Mouse (Mus musculus) lung, embryonic 14.5 days (tissue): ENCODE data around the gene Xlr. TPM values are rescaled to one million over a fixed set of nuclear protein-coding genes. Genes with fewer than 3 reads are reported as not detected.
A peak's percentile ranks its signal among the peaks of the same experiment; 100 is the strongest.
"Not testable (repeated sequence)": the region's sequence is repeated elsewhere in the genome, so short reads cannot be mapped to it uniquely, and the experiment has no call there.

Source experiments
- ATAC-seq: fragments of 200-750 bp; cut with Nextera tagmentation; 2 replicates; pipeline ENCODE4 v1.8.0; 2017; ENCODE audit warnings: mild to moderate bottlenecking, moderate TSS enrichment, moderate library complexity; ENCODE audit not compliant: insufficient read depth
- DNase-seq: peaks from one replicate; pipeline ENCODE4 v3.0.0-alpha.2; 2015
- H3K27ac ChIP-seq: fragments of 300-500 bp; sonication (generic); 2 replicates; pipeline ENCODE4 v1.5.1; 2014; ENCODE audit warnings: low read depth, mild to moderate bottlenecking, moderate library complexity
- H3K27me3 ChIP-seq: fragments of 300-500 bp; sonication (generic); 2 replicates; pipeline ENCODE4 v1.6.1; 2014; ENCODE audit warnings: low read length, control low read depth; ENCODE audit not compliant: insufficient read depth
- H3K36me3 ChIP-seq: fragments of 300-500 bp; sonication (generic); 2 replicates; pipeline ENCODE4 v1.6.1; 2014; ENCODE audit warnings: control low read depth; ENCODE audit not compliant: insufficient read depth
- H3K4me1 ChIP-seq: fragments of 300-500 bp; sonication (generic); 2 replicates; pipeline ENCODE4 v1.6.1; 2014; ENCODE audit warnings: antibody characterized with exemption, control low read depth; ENCODE audit not compliant: insufficient read depth
- H3K4me2 ChIP-seq: fragments of 300-500 bp; sonication (generic); 2 replicates; pipeline ENCODE4 v1.6.1; 2014; ENCODE audit warnings: mild to moderate bottlenecking
- H3K4me3 ChIP-seq: fragments of 300-500 bp; sonication (generic); 2 replicates; pipeline ENCODE4 v1.5.1; 2014; ENCODE audit warnings: low read depth, low read length
- H3K9ac ChIP-seq: fragments of 300-500 bp; sonication (generic); 2 replicates; pipeline ENCODE4 v1.6.1; 2014
- H3K9me3 ChIP-seq: fragments of 300-500 bp; sonication (generic); 2 replicates; pipeline ENCODE4 v1.6.1; 2016; ENCODE audit warnings: low read depth, low read length, control low read depth
- CTCF ChIP-seq: IDR thresholded peaks from 2 replicates; pipeline ENCODE4 v1.5.1; 2016; ENCODE audit warnings: antibody characterized with exemption, low read depth
- WGBS: fragments of 180-500 bp; shearing (Covaris S2); extraction: QIAGEN DNeasy Blood & Tissue Kit; methylation state at CpG from one replicate; pipeline ENCODE4 v1.1.7; 2014; 5-methylcytosine and 5-hydroxymethylcytosine counted together
- polyA plus RNA-seq: library from polyadenylated mRNA; unstranded; fragments of >200 nt; fragmentation: Nextera tagmentation; extraction: Ambion mirVana; gene quantifications from 2 replicates; pipeline ENCODE4 v1.2.1, GENCODE M21; 2014

Xlr gene
- polyA plus RNA-seq, result 0.87 and 1.3 TPM in 2 replicates

- 66% methylated on average over 11 of the region's 11 CpGs for WGBS
- DNase-seq, H3K4me1 ChIP-seq, H3K27me3 ChIP-seq, H3K4me2 ChIP-seq, H3K36me3 ChIP-seq, H3K9ac ChIP-seq, H3K4me3 ChIP-seq, ATAC-seq, H3K27ac ChIP-seq, H3K9me3 ChIP-seq: not testable (repeated sequence)
Observed at GRCm38 (mm10) chrX:53797519-53797918, at the start of gene Xlr. Gene Xlr, minus strand, starts transcription at chrX:53797706.

GRCm38 (mm10) chrX:53799074-53799473, 1.6 kb upstream of the Xlr start:
- WGBS, result 40% methylated on average over 3 of the region's 3 CpGs
- Histone ChIP-seq H3K27ac (no peak overlapping the region), H3K4me2 (no peak overlapping the region), H3K36me3 (no peaks in the 10 kb centered on the region), H3K9ac (no peak overlapping the region), H3K9me3 (no peaks in the 10 kb centered on the region), H3K4me3 (no peak overlapping the region), H3K27me3 (no peaks in the 10 kb centered on the region), H3K4me1 (no peaks in the 10 kb centered on the region)
- ATAC-seq (no peak), DNase-seq (peak; percentile 54)
- 0 out of 2 replicates have a peak, but pooled peaks have one; percentile 20 for TF ChIP-seq CTCF

DNA sequence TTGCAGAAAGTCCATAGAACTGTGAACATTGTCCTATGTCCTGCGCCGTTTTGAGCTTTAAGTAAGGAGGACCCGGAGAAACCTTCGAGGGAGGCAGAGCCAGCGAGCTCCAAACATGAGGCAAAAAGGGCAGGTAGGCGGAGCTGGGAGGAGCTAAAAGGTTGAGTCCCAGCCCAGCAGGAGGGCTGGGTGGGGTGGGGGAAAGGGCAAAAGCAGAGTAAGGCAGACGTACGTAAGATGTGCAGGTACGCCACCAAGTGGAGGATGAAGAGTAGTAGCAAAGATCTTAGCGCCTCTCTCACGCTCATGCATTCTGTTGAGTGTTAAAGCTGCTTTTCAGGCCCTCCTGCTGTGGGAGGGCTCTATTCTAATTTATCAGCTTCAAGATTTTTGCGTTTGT, 21.2 kb downstream of the Xlr start, which contains the start of gene Zfp36l3:
Gene Zfp36l3 (minus strand): TSS at position 119 of the 400 bp plus-strand sequence.
- no peak within 1 kb of the TSS for H3K9ac ChIP-seq
- WGBS, result 88% methylated on average over 12 of the region's 12 CpGs
- no peaks in the 10 kb centered on the region for H3K27me3 ChIP-seq
- H3K4me2 ChIP-seq, result no peak within 1 kb of the TSS
- no peaks in the 10 kb centered on the region for H3K9me3 ChIP-seq
- ATAC-seq (no peak), DNase-seq (no peak)
- no peak for TF ChIP-seq CTCF
- no peaks in the 10 kb centered on the region for H3K36me3 ChIP-seq
- no peak within 1 kb of the TSS for H3K4me3 ChIP-seq
- H3K27ac ChIP-seq, result no peak within 1 kb of the TSS
- no peaks in the 10 kb centered on the region for H3K4me1 ChIP-seq

GRCm38 (mm10) chrX:53757736-53758135, 39.8 kb downstream of the Xlr start, which contains the start of gene 1700013H16Rik:
Gene 1700013H16Rik, minus strand, starts transcription at chrX:53757831.
- no peak within 1 kb of the TSS for H3K27ac ChIP-seq
- H3K4me2 ChIP-seq, result no peak within 1 kb of the TSS
- no peak within 1 kb of the TSS for H3K4me3 ChIP-seq
- H3K9me3 ChIP-seq, result no peaks in the 10 kb centered on the region
- no peak for TF ChIP-seq CTCF
- ATAC-seq (no peak), DNase-seq (no peak)
- 93% methylated on average over 16 of the region's 16 CpGs for WGBS
- no peaks in the 10 kb centered on the region for H3K27me3 ChIP-seq
- H3K9ac ChIP-seq, result no peak within 1 kb of the TSS
- H3K36me3 ChIP-seq, result no peaks in the 10 kb centered on the region
- no peaks in the 10 kb centered on the region for H3K4me1 ChIP-seq

DNA sequence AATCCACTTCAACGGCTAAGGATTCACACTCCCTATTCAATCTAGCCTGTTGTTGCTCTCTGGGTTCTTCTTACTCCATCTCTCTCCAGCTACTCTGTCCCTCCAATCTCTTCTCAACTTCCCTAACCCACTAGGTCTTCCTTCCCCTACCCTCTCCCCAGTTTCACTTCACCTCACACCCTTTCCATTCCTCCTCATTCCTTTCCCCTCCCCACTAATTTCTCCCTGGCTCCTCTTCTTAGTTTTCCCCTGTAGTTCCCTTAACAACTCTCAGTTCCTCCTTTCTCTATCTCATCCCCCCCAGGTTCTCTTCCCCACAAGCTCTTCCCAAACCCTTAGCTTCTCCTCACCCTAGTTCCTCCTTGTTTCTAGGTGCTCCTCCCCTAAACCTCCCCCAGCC, 44.7 kb downstream of the Xlr start:
- DNase-seq, result no peak
- no peaks in the 10 kb centered on the region for H3K36me3 ChIP-seq
- no peaks in the 10 kb centered on the region for H3K9me3 ChIP-seq
- no peak for ATAC-seq
- no peak overlapping the region for H3K27ac ChIP-seq
- H3K4me3 ChIP-seq, result no peak overlapping the region
- no peaks in the 10 kb centered on the region for H3K27me3 ChIP-seq
- H3K4me2 ChIP-seq, result no peak overlapping the region
- no peak overlapping the region for H3K9ac ChIP-seq
- TF ChIP-seq CTCF, result no peak
- no peaks in the 10 kb centered on the region for H3K4me1 ChIP-seq
- 84% methylated on average over 1 of the region's 1 CpGs for WGBS

GRCm38 (mm10) chrX:53728967-53729366, 68.5 kb downstream of the Xlr start:
- H3K4me2 ChIP-seq, result no peak overlapping the region
- no peak for ATAC-seq
- no peaks in the 10 kb centered on the region for H3K36me3 ChIP-seq
- H3K4me3 ChIP-seq, result no peak overlapping the region
- TF ChIP-seq CTCF, result no peak
- WGBS, result 74% methylated on average over 2 of the region's 2 CpGs
- no peaks in the 10 kb centered on the region for H3K9me3 ChIP-seq
- H3K27ac ChIP-seq, result no peak overlapping the region
- no peak overlapping the region for H3K9ac ChIP-seq
- DNase-seq, result no peak
- no peaks in the 10 kb centered on the region for H3K27me3 ChIP-seq
- no peaks in the 10 kb centered on the region for H3K4me1 ChIP-seq

Other genes starting within 250 kb of the Xlr start
- gene Rtl8c, start 189.7 kb downstream of the Xlr start, polyA plus RNA-seq, result 29.7 and 30.8 TPM in 2 replicates
- gene Gm14597, start 188.7 kb downstream of the Xlr start, polyA plus RNA-seq, result not detected in 2 replicates
- 79.7 and 79.9 TPM in 2 replicates for gene Rtl8a, start 154.0 kb downstream of the Xlr start, polyA plus RNA-seq
- 65.6 and 72.5 TPM in 2 replicates for gene Rtl8b, start 127.3 kb downstream of the Xlr start, polyA plus RNA-seq
- 0.25 TPM in 1 of 2 replicates, not detected in the other for gene 4930502E18Rik, start 72.9 kb downstream of the Xlr start, polyA plus RNA-seq
- not detected in 2 replicates for gene 1700013H16Rik, start 39.9 kb downstream of the Xlr start, polyA plus RNA-seq
- gene Zfp36l3, start 21.3 kb downstream of the Xlr start, polyA plus RNA-seq, result not detected in 2 replicates